Comparison of ENCODE assay signal across 8 mouse cellular contexts in genomic region chr4:149988931-149989556, GRCm38 (mm10). TPM values are rescaled to one million over a fixed set of nuclear protein-coding genes. Genes with fewer than 3 reads are reported as not detected.
DNase-seq lines count a peak whose midpoint lies in the region; ATAC-seq lines count a peak whose summit lies in the region.

No protein-coding gene starts in this region.

- 9% methylated on average over 21 of the region's 21 CpGs for WGBS in hindbrain, embryonic 14.5 days

- peak; percentile 47 for DNase-seq in WW6 (ENCODE audit: low read depth, low spot score)
- peak; percentile 89 to 95 for DNase-seq in cerebellum, postnatal 36 days
- peak; percentile 56 to 73 for DNase-seq in frontal cortex, postnatal 25 days (ENCODE audit: low spot score in 2 of 2)
- DNase-seq in hindbrain, embryonic 14.5 days (ENCODE audit: low spot score), result peak; percentile 84
- peak; percentile 86 to 89 for DNase-seq in left cerebral cortex, adult 18-20 months (ENCODE audit: low spot score in 2 of 2)
- DNase-seq in right cerebral cortex, adult 2 months (ENCODE audit: low spot score in 2 of 2), result peak; percentile 83 to 84
- DNase-seq in urinary bladder, postnatal 14 days (ENCODE audit: low spot score), result peak; percentile 94

- peak overlapping the region; percentile 10; the same call in 1 of the 2 replicates for H3K4me3 ChIP-seq in hindbrain, embryonic 14.5 days (replicated peaks; ENCODE audit: low read length)

- no peaks in the 10 kb centered on the region for H3K27me3 ChIP-seq in hindbrain, embryonic 14.5 days (ENCODE audit: control insufficient read depth, insufficient read depth, low read length)

- no peaks in the 10 kb centered on the region for H3K9me3 ChIP-seq in hindbrain, embryonic 14.5 days (ENCODE audit: control insufficient read depth, low read length)

- H3K27ac ChIP-seq in hindbrain, embryonic 14.5 days, result peak overlapping the region; percentile 69

- H3K9ac ChIP-seq in hindbrain, embryonic 14.5 days, result peak overlapping the region; percentile 51

- peaks cover 22% of the 10 kb centered on the region for H3K4me1 ChIP-seq in hindbrain, embryonic 14.5 days (replicated peaks; ENCODE audit: control insufficient read depth, insufficient read depth, low read length)

- H3K4me2 ChIP-seq in hindbrain, embryonic 14.5 days (replicated peaks), result peak overlapping the region; percentile 51

- no peaks in the 10 kb centered on the region for H3K36me3 ChIP-seq in hindbrain, embryonic 14.5 days (replicated peaks; ENCODE audit: control insufficient read depth, insufficient read depth)

- ATAC-seq in hindbrain, embryonic 14.5 days (ENCODE audit: low FRiP score), result peak; percentile 85
- peak; percentile 99 for ATAC-seq in megakaryocyte, adult 5-6 weeks (ENCODE audit: poor library complexity, severe bottlenecking)

RNA-seq across cellular contexts. Expression of gene H6pd, which starts 19.8 kb away (rescaled TPM):
- 3.1 and 3.2 TPM in 2 replicates for polyA plus RNA-seq in hindbrain, embryonic 14.5 days (2014; fragmentation: Nextera tagmentation; extraction: Ambion mirVana)
- total RNA-seq in left cerebral cortex, adult 18-20 months (2021), result 10 to 100 TPM; 11.2 to 11.5 TPM
- 14.4 and 16.1 TPM in 2 replicates for total RNA-seq in megakaryocyte, adult 5-6 weeks (2015)
- total RNA-seq in megakaryocyte, adult 5-6 weeks (2017), result 26.1 and 32.7 TPM in 2 replicates

RNA-seq across cellular contexts. Expression of gene Spsb1, which starts 34.2 kb away (rescaled TPM):
- polyA plus RNA-seq in hindbrain, embryonic 14.5 days (2014; fragmentation: Nextera tagmentation; extraction: Ambion mirVana), result 7.0 and 7.2 TPM in 2 replicates
- total RNA-seq in left cerebral cortex, adult 18-20 months (2021), result 10 to 100 TPM; 11.1 to 13.8 TPM
- 0.11 TPM in 1 of 2 replicates, not detected in the other for total RNA-seq in megakaryocyte, adult 5-6 weeks (2015)
- 0.22 TPM in 1 of 2 replicates, not detected in the other for total RNA-seq in megakaryocyte, adult 5-6 weeks (2017)

Comparison
In these comparisons a context has a peak if more than half of its experiments do, and no peak if none do; other contexts are left out.
1. Peak in every context shown above with its lines: DNase-seq, ATAC-seq, H3K4me3 ChIP-seq and H3K27ac ChIP-seq.
2. RNA of gene Spsb1, which starts 34.2 kb away (total RNA-seq): 11.1 to 13.8 TPM in left cerebral cortex, adult 18-20 months; 0.11 to 0.22 TPM in megakaryocyte, adult 5-6 weeks; every median in the first group is over 4 times any median in the second.